Mouse (Mus musculus): Measurements from ENCODE around the gene Zcchc4. TPM values are rescaled to one million over a fixed set of nuclear protein-coding genes. Genes with fewer than 3 reads are reported as not detected.

Zcchc4 gene
- 22.6 TPM for polyA plus RNA-seq (2017; shearing (Covaris generic))

GRCm38 (mm10) chr5:52775237-52775636, at the start of gene Zcchc4:
TSS of gene Zcchc4 (plus strand) at chr5:52775409.

GRCm38 (mm10) chr5:52741391-52742111, 33.7 kb upstream of the Zcchc4 start, which contains the start of gene Pi4k2b:
TSS of gene Pi4k2b (plus strand) at chr5:52741574.

DNA sequence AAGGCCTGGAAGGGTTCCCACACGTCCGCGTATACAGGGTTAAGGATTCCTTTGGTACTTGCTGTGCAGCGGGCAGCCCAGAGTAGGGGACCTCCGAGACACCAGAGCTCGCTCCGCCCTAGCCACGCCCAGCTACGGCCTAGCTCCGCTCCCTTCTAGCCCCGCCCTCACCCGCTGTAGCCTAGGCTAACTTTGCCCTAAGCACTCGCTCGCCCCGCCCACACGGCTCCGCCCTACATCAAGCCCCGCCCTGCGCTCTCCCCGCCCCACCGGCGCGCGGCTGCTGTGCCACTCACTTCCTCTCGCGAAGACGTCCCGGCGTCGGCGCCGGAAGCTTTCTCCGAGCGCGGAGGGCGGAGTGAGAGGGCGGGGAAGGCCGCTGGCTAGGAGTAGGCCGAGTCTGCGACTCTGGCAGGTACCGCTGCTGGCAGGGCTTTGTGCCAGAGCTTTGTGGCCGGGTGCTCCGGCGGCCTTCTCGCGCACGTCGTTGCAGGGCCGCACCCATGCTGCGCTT, 58.6 kb downstream of the Zcchc4 start, which contains the start of gene Anapc4:
Gene Anapc4 (plus strand): TSS at position 252 of the 514 bp plus-strand sequence.

Other genes starting within 250 kb of the Zcchc4 start
- not detected for gene Lgi2, start 208.9 kb upstream of the Zcchc4 start, polyA plus RNA-seq (2017; shearing (Covaris generic))
- 13.0 TPM for gene Sepsecs, start 105.7 kb upstream of the Zcchc4 start, polyA plus RNA-seq (2017; shearing (Covaris generic))
- gene Pi4k2b, start 33.8 kb upstream of the Zcchc4 start, polyA plus RNA-seq (2017; shearing (Covaris generic)): 1.7 TPM
- gene Anapc4, start 58.6 kb downstream of the Zcchc4 start, polyA plus RNA-seq (2017; shearing (Covaris generic)): 92.8 TPM